Mouse (Mus musculus): ENCODE data around the gene 6030458C11Rik. TPM values are rescaled to one million over a fixed set of nuclear protein-coding genes. Genes with fewer than 3 reads are reported as not detected.

6030458C11Rik gene
- polyA plus RNA-seq, 1 experiment from 2014 or later = 34.9 TPM

GRCm38 (mm10) chr15:12774149-12774753, 50.2 kb downstream of the 6030458C11Rik start:
- no peak overlapping the region for H3K4me3 ChIP-seq (replicated peaks)
- H3K4me1 ChIP-seq = no peaks in the 10 kb centered on the region
- no peaks in the 10 kb centered on the region for H3K36me3 ChIP-seq (replicated peaks)
- no peak for ATAC-seq (ENCODE audit: low FRiP score)
- H3K9ac ChIP-seq = no peak overlapping the region
- 0 out of 2 replicates have a peak, but pooled peaks cover 5% of the 10 kb centered on the region for H3K9me3 ChIP-seq
- no peak overlapping the region for H3K4me2 ChIP-seq
- 82% methylated on average over 11 of the region's 11 CpGs for WGBS
- no peak overlapping the region for H3K27ac ChIP-seq
- H3K27me3 ChIP-seq = no peaks in the 10 kb centered on the region

- no peaks in the 10 kb centered on the region for H3K36me3 ChIP-seq (replicated peaks)
- no peak for ATAC-seq (ENCODE audit: low FRiP score)
- no peak overlapping the region for H3K4me2 ChIP-seq
- H3K27me3 ChIP-seq = no peaks in the 10 kb centered on the region
- no peaks in the 10 kb centered on the region for H3K9me3 ChIP-seq
- WGBS = 81% methylated on average over 7 of the region's 7 CpGs
- no peaks in the 10 kb centered on the region; the same call in 1 of the 2 replicates for H3K4me1 ChIP-seq
- H3K27ac ChIP-seq = no peak overlapping the region
- no peak overlapping the region for H3K9ac ChIP-seq
- H3K4me3 ChIP-seq (replicated peaks) = no peak overlapping the region
These were observed 53.5 kb downstream of the 6030458C11Rik start for GRCm38 (mm10) chr15:12770958-12771357.

- H3K4me3 ChIP-seq (replicated peaks) = no peak overlapping the region
- 75% methylated on average over 4 of the region's 4 CpGs for WGBS
- H3K9me3 ChIP-seq = no peaks in the 10 kb centered on the region
- no peaks in the 10 kb centered on the region for H3K36me3 ChIP-seq (replicated peaks)
- H3K9ac ChIP-seq = no peak overlapping the region
- H3K4me2 ChIP-seq = no peak overlapping the region
- H3K27ac ChIP-seq = no peak overlapping the region
- ATAC-seq (ENCODE audit: low FRiP score) = no peak
- H3K4me1 ChIP-seq = no peaks in the 10 kb centered on the region; the same call in 1 of the 2 replicates
- no peaks in the 10 kb centered on the region for H3K27me3 ChIP-seq
These were observed 57.6 kb downstream of the 6030458C11Rik start for GRCm38 (mm10) chr15:12766848-12767247.

GRCm38 (mm10) chr15:12763147-12763546, 61.3 kb downstream of the 6030458C11Rik start:
- Histone ChIP-seq H3K4me2 (no peak overlapping the region), H3K27me3 (no peaks in the 10 kb centered on the region), H3K36me3 (replicated peaks) (no peaks in the 10 kb centered on the region), H3K9ac (no peak overlapping the region), H3K4me1 (no peaks in the 10 kb centered on the region; the same call in 1 of the 2 replicates), H3K9me3 (no peaks in the 10 kb centered on the region), H3K4me3 (replicated peaks) (no peak overlapping the region), H3K27ac (no peak overlapping the region)
- WGBS = 77% methylated on average over 10 of the region's 10 CpGs
- no peak for ATAC-seq (ENCODE audit: low FRiP score)

GRCm38 (mm10) chr15:12762258-12762913, 62.1 kb downstream of the 6030458C11Rik start:
- H3K4me3 ChIP-seq (replicated peaks) = no peak overlapping the region
- H3K9ac ChIP-seq = no peak overlapping the region
- no peak overlapping the region for H3K27ac ChIP-seq
- no peaks in the 10 kb centered on the region for H3K36me3 ChIP-seq (replicated peaks)
- no peak for ATAC-seq (ENCODE audit: low FRiP score)
- no peak overlapping the region for H3K4me2 ChIP-seq
- H3K27me3 ChIP-seq = no peaks in the 10 kb centered on the region
- H3K4me1 ChIP-seq = no peaks in the 10 kb centered on the region; the same call in 1 of the 2 replicates
- 77% methylated on average over 11 of the region's 11 CpGs for WGBS
- no peaks in the 10 kb centered on the region for H3K9me3 ChIP-seq

- ATAC-seq (ENCODE audit: low FRiP score) = no peak
These were observed 63.7 kb downstream of the 6030458C11Rik start for GRCm38 (mm10) chr15:12760747-12761146.

GRCm38 (mm10) chr15:12758461-12758860, 66.0 kb downstream of the 6030458C11Rik start:
- Histone ChIP-seq H3K4me2 (no peak overlapping the region), H3K27ac (no peak overlapping the region), H3K9ac (no peak overlapping the region), H3K36me3 (replicated peaks) (no peaks in the 10 kb centered on the region), H3K4me1 (no peaks in the 10 kb centered on the region; the same call in 1 of the 2 replicates), H3K4me3 (replicated peaks) (no peak overlapping the region), H3K9me3 (no peaks in the 10 kb centered on the region), H3K27me3 (no peaks in the 10 kb centered on the region)
- ATAC-seq (ENCODE audit: low FRiP score) = no peak
- WGBS = 69% methylated on average over 5 of the region's 5 CpGs

More at GRCm38 (mm10) chr15:12760747-12761146, 63.7 kb downstream of the 6030458C11Rik start:
- Histone ChIP-seq H3K4me1 (no peaks in the 10 kb centered on the region; the same call in 1 of the 2 replicates), H3K4me3 (replicated peaks) (no peak overlapping the region), H3K27me3 (no peaks in the 10 kb centered on the region), H3K27ac (no peak overlapping the region), H3K4me2 (no peak overlapping the region), H3K9me3 (no peaks in the 10 kb centered on the region), H3K36me3 (replicated peaks) (no peaks in the 10 kb centered on the region), H3K9ac (no peak overlapping the region)
- WGBS = 89% methylated on average over 6 of the region's 6 CpGs

Small RNA genes within 50 kb of the gene (microRNA-seq; reads per million reads assigned to microRNA genes)
- gene Gm47288 = not detected

Other genes with a start within 250 kb of the 6030458C11Rik start
- 4.9 and 7.3 TPM in 2 replicates for gene Pdzd2, start 84.7 kb downstream of the 6030458C11Rik start, polyA plus RNA-seq (2016; fragmentation: Nextera tagmentation; extraction: Ambion mirVana)
- 73.9 and 81.9 TPM in 2 replicates for gene Drosha, start 166 bp upstream of the 6030458C11Rik start, polyA plus RNA-seq (2016; fragmentation: Nextera tagmentation; extraction: Ambion mirVana)

Measured in forebrain, embryonic 12.5 days (tissue).